Mouse (Mus musculus) liver, embryonic 16.5 days (tissue): ENCODE data around the gene Kalrn. TPM values are rescaled to one million over a fixed set of nuclear protein-coding genes. Genes with fewer than 3 reads are reported as not detected.

ENCODE experiments used
- ATAC-seq: fragments of 200-750 bp; cut with Nextera tagmentation; 2 replicates; pipeline ENCODE4 v1.8.0; 2017; ENCODE audit warnings: low read depth, mild to moderate bottlenecking, moderate number of reproducible peaks, moderate library complexity
- H3K27ac ChIP-seq: fragments of 300-500 bp; sonication (generic); 2 replicates; pipeline ENCODE4 v1.5.1; 2014; ENCODE audit warnings: mild to moderate bottlenecking, low read length
- H3K27me3 ChIP-seq: fragments of 300-500 bp; sonication (generic); 2 replicates; pipeline ENCODE4 v1.6.1; 2014; ENCODE audit warnings: low read depth, low read length, mixed read lengths; ENCODE audit not compliant: control insufficient read depth, insufficient read depth
- H3K36me3 ChIP-seq: fragments of 300-500 bp; sonication (generic); 2 replicates; pipeline ENCODE4 v1.6.1; 2014; ENCODE audit warnings: mild to moderate bottlenecking; ENCODE audit not compliant: control insufficient read depth, insufficient read depth
- H3K4me1 ChIP-seq: fragments of 300-500 bp; sonication (generic); 2 replicates; pipeline ENCODE4 v1.6.1; 2014; ENCODE audit warnings: low read depth, low read length, mixed read lengths; ENCODE audit not compliant: control insufficient read depth
- H3K4me2 ChIP-seq: fragments of 300-500 bp; sonication (generic); 2 replicates; pipeline ENCODE4 v1.6.1; 2014; ENCODE audit warnings: low read depth, low read length, mixed read lengths
- H3K4me3 ChIP-seq: fragments of 300-500 bp; sonication (generic); 2 replicates; pipeline ENCODE4 v1.5.1; 2014; ENCODE audit warnings: low read depth, mild to moderate bottlenecking, low read length
- H3K9ac ChIP-seq: fragments of 300-500 bp; sonication (generic); 2 replicates; pipeline ENCODE4 v1.6.1; 2014; ENCODE audit warnings: low read depth, low read length
- H3K9me3 ChIP-seq: fragments of 300-500 bp; sonication (generic); replicated peaks from 2 replicates; pipeline ENCODE4 v1.6.1; 2016; ENCODE audit warnings: low read length; ENCODE audit not compliant: control insufficient read depth
- WGBS: fragments of 180-500 bp; shearing (Covaris S2); extraction: QIAGEN DNeasy Blood & Tissue Kit; methylation state at CpG from one replicate; pipeline ENCODE4 v1.1.7; 2014; ENCODE audit not compliant: insufficient replicate concordance; 5-methylcytosine and 5-hydroxymethylcytosine counted together
- polyA plus RNA-seq: library from polyadenylated mRNA; unstranded; fragments of >200 nt; fragmentation: Nextera tagmentation; extraction: Ambion mirVana; gene quantifications from 2 replicates; pipeline ENCODE4 v1.2.1, GENCODE M21; 2015

Kalrn gene
- polyA plus RNA-seq, 1 experiment from 2014 or later, result 11.2 TPM

GRCm38 (mm10) chr16:34592696-34593095 is 19.4 kb upstream of the Kalrn start:
- ATAC-seq, result no peak

GRCm38 (mm10) chr16:34591934-34592333 is 18.6 kb upstream of the Kalrn start:
- no peak overlapping the region for H3K27ac ChIP-seq
- 77% methylated on average over 1 of the region's 1 CpGs for WGBS
- no peak overlapping the region for H3K4me3 ChIP-seq
- H3K9ac ChIP-seq, result no peak overlapping the region
- no peaks in the 10 kb centered on the region for H3K9me3 ChIP-seq
- H3K36me3 ChIP-seq, result no peaks in the 10 kb centered on the region
- H3K4me2 ChIP-seq, result no peak overlapping the region
- no peaks in the 10 kb centered on the region for H3K4me1 ChIP-seq
- H3K27me3 ChIP-seq, result no peaks in the 10 kb centered on the region
- ATAC-seq, result no peak

More at GRCm38 (mm10) chr16:34592696-34593095, 19.4 kb upstream of the Kalrn start:
- Histone ChIP-seq H3K4me3 (no peak overlapping the region), H3K9ac (no peak overlapping the region), H3K4me2 (no peak overlapping the region), H3K27me3 (no peaks in the 10 kb centered on the region), H3K36me3 (no peaks in the 10 kb centered on the region), H3K4me1 (no peaks in the 10 kb centered on the region), H3K9me3 (no peaks in the 10 kb centered on the region), H3K27ac (no peak overlapping the region)
- 49% methylated on average over 2 of the region's 2 CpGs for WGBS

DNA sequence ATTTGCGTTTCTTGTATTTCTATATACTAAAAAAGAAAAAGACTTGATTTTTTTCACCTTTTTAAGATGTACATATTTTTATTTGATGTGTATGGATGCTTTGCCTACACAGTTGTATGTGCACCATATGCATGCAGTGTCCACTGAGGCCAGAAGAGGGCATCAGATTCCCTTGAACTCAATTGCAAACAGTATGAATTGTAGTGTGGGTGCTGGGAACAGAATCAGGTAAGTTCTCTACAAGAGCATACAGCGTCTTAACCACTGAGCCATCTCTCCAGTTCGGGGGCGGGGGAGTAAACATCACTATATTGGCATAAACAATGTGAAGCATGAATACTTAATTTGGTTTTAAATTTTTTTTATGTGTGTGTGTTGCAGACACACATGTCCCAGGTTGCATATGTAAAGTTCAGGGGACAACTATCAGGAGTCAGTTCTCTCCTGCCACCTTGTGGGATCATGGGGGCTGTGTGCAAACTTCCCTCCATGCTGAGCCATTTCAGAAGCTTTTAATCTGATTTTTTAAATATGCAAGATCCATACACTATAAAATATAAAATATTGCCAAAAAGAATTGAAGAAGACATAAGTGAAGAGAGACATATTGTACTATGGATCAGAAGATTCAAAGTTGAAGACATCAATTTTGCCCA is 6.5 kb upstream of the Kalrn start:
- ATAC-seq, result no peak
- Histone ChIP-seq H3K4me3 (no peak overlapping the region), H3K27ac (no peak overlapping the region), H3K9me3 (no peaks in the 10 kb centered on the region), H3K9ac (no peak overlapping the region), H3K27me3 (peaks cover 3% of the 10 kb centered on the region), H3K36me3 (no peaks in the 10 kb centered on the region), H3K4me2 (no peak overlapping the region), H3K4me1 (no peaks in the 10 kb centered on the region)
- WGBS, result 76% methylated on average over 4 of the region's 4 CpGs

DNA sequence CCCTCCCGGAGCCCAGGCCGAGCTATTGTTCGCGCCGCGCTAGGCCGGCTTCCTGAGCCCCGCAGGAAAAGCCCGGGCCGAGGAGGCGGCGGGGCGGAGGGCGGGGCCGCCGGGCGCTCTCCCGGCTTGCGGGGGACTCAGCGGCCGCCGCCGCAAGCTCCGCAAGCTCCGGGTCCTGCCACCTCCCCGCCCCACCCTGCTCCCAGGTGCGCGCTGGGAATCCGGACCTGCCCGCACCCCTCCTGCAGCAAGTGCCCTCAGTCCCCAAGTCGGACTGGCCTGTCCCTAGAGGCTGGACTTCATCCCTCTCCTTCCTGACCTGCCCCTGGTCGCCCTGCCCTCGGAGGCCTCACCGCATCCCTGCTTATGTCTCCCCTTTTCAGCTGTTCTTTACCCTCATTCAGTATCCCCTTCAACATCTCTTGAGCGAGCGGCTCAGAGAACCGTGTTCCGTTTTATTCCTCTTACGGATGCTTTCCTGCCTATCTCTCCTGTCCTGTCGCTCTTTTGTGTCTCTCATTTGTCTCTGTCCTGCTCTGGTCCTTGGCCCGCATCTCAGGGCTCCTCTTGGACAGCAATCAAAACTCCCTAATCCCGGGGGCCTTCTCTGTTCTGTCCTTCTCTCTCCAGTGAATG is 642 bp upstream of the Kalrn start:
- peak overlapping the region; percentile 52; the same call in 1 of the 2 replicates for H3K9ac ChIP-seq
- H3K27me3 ChIP-seq, result peaks cover 51% of the 10 kb centered on the region
- WGBS, result 3% methylated on average over 23 of the region's 42 CpGs
- no peaks in the 10 kb centered on the region; the same call in 1 of the 2 replicates for H3K4me1 ChIP-seq
- ATAC-seq, result 0 out of 2 replicates have a peak, but pooled peaks have one; percentile 13
- H3K36me3 ChIP-seq, result no peaks in the 10 kb centered on the region
- H3K4me3 ChIP-seq, result peak overlapping the region; percentile 61
- no peaks in the 10 kb centered on the region for H3K9me3 ChIP-seq
- no peak overlapping the region for H3K27ac ChIP-seq
- peak overlapping the region; percentile 71 for H3K4me2 ChIP-seq

DNA sequence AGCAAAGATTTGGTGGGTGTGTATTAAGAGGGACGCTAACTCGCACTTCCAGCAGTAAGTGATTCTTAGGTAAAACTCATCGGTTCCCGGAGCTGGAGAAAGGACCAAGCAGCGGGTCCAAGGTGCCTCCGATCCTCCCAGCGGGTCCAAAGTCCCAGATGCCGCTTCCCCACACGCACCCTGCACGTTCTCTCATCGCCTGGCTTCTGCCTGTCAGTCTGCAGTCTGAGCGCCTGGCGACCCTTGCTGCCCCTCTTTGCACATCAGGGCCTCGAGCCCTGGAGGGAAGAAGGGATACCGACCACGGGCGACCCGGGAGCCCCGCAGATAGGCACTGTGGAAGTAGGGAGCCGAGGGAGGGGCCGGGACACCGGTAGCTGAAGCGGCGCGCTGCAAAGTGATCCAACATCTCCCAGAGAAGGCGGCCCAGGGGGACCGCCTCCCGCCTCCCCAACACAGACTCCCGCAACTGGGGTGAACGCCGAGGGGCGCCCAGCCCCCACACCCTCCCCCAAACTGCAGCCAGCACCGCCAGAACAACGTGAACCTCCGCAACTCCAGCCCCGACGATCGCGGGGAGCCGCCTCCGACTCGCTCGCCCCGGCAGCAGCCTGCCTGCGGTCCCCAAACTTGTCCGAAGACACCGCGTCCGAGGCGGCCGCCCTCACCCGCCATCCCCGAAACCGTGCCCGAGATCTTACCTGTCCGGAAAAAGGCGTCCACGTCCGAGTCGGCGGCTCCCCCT is 754 bp downstream of the Kalrn start:
- no peak overlapping the region for H3K27ac ChIP-seq
- H3K4me3 ChIP-seq, result peak overlapping the region; percentile 61
- no peak for ATAC-seq
- peaks cover 51% of the 10 kb centered on the region for H3K27me3 ChIP-seq
- H3K9me3 ChIP-seq, result no peaks in the 10 kb centered on the region
- peak overlapping the region; percentile 71 for H3K4me2 ChIP-seq
- peak overlapping the region; percentile 24; the same call in 1 of the 2 replicates for H3K9ac ChIP-seq
- under 1% methylated on average over 58 of the region's 61 CpGs for WGBS
- H3K4me1 ChIP-seq, result no peaks in the 10 kb centered on the region; the same call in 1 of the 2 replicates
- H3K36me3 ChIP-seq, result no peaks in the 10 kb centered on the region

DNA sequence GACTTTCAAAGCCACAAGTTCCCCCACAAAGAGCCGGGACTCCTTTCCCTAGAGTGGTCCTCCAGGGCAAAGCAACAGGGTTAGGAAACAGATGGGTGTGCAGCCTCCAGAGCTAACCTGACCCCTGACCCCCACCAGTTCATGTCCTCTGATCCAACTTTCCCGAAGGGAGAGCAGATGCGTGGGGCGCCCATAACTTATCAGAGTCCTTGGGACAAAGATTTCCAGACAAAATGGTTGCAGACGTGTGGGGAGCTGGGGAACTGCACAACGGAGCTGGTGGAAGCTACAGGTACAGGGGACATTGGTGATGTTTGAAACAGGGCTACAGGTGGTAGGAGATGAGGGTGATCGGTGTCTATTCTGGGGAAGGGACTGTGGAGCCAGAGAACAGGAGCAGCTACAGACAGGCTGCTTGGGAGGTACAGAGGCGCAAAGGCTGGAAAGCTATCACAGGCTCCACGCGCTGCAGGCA is 1.4 kb downstream of the Kalrn start:
- Histone ChIP-seq H3K4me2 (no peak overlapping the region), H3K9ac (no peak overlapping the region), H3K27me3 (peaks cover 51% of the 10 kb centered on the region), H3K4me1 (no peaks in the 10 kb centered on the region; the same call in 1 of the 2 replicates), H3K27ac (no peak overlapping the region), H3K9me3 (no peaks in the 10 kb centered on the region), H3K4me3 (no peak overlapping the region), H3K36me3 (no peaks in the 10 kb centered on the region)
- no peak for ATAC-seq
- WGBS, result 6% methylated on average over 10 of the region's 10 CpGs

GRCm38 (mm10) chr16:34569897-34570296 is 3.4 kb downstream of the Kalrn start:
- ATAC-seq, result no peak
- Histone ChIP-seq H3K4me2 (no peak overlapping the region), H3K36me3 (no peaks in the 10 kb centered on the region), H3K27me3 (peaks cover 48% of the 10 kb centered on the region), H3K27ac (no peak overlapping the region), H3K9ac (no peak overlapping the region), H3K9me3 (no peaks in the 10 kb centered on the region), H3K4me3 (no peak overlapping the region), H3K4me1 (no peaks in the 10 kb centered on the region; the same call in 1 of the 2 replicates)
- 27% methylated on average over 2 of the region's 2 CpGs for WGBS

- no peak for ATAC-seq
- WGBS, result 44% methylated on average over 6 of the region's 6 CpGs
- H3K4me3 ChIP-seq, result no peak overlapping the region
- no peak overlapping the region for H3K9ac ChIP-seq
- no peaks in the 10 kb centered on the region for H3K36me3 ChIP-seq
- H3K4me2 ChIP-seq, result no peak overlapping the region
- no peak overlapping the region for H3K27ac ChIP-seq
- H3K9me3 ChIP-seq, result no peaks in the 10 kb centered on the region
- peaks cover 38% of the 10 kb centered on the region for H3K27me3 ChIP-seq
- no peaks in the 10 kb centered on the region for H3K4me1 ChIP-seq
These were observed 4.5 kb downstream of the Kalrn start for GRCm38 (mm10) chr16:34568831-34569230.
